Mouse (Mus musculus): ENCODE measurements at regions not wholly inside any gene's neighbourhood (a gene's known extent, or its start where the extent isn't known, plus 50 kb on each side); places are given as distances from the start of the nearest gene placed in this dataset.

- no peak for ATAC-seq (replicated peaks; ENCODE audit: poor library complexity, severe bottlenecking)
These were observed 1323.8 kb upstream of the A1bg start for GRCm38 (mm10) chr15:62246561-62247079.

GRCm38 (mm10) chr15:62245237-62245636, 1322.4 kb upstream of the A1bg start:
- ATAC-seq (replicated peaks; ENCODE audit: poor library complexity, severe bottlenecking): no peak

GRCm38 (mm10) chr15:62244819-62245218, 1322.0 kb upstream of the A1bg start:
- ATAC-seq (replicated peaks; ENCODE audit: poor library complexity, severe bottlenecking): no peak

GRCm38 (mm10) chr15:62240031-62240430, 1317.2 kb upstream of the A1bg start:
- no peak for ATAC-seq (replicated peaks; ENCODE audit: poor library complexity, severe bottlenecking)

GRCm38 (mm10) chr15:62238503-62239045, 1315.8 kb upstream of the A1bg start:
- no peak for ATAC-seq (replicated peaks; ENCODE audit: poor library complexity, severe bottlenecking)

GRCm38 (mm10) chr15:62236056-62236455, 1313.2 kb upstream of the A1bg start:
- no peak for ATAC-seq (replicated peaks; ENCODE audit: poor library complexity, severe bottlenecking)

GRCm38 (mm10) chr15:62234182-62234760, 1311.5 kb upstream of the A1bg start:
- no peak for ATAC-seq (replicated peaks; ENCODE audit: poor library complexity, severe bottlenecking)

GRCm38 (mm10) chr15:62233154-62233553, 1310.3 kb upstream of the A1bg start:
- no peak for ATAC-seq (replicated peaks; ENCODE audit: poor library complexity, severe bottlenecking)

- no peak for ATAC-seq (replicated peaks; ENCODE audit: poor library complexity, severe bottlenecking)
These were observed 1308.9 kb upstream of the A1bg start for GRCm38 (mm10) chr15:62231709-62232108.

- no peak for ATAC-seq (replicated peaks; ENCODE audit: poor library complexity, severe bottlenecking)
These were observed 1308.0 kb upstream of the A1bg start for GRCm38 (mm10) chr15:62230773-62231172.

GRCm38 (mm10) chr15:62229491-62230283, 1306.9 kb upstream of the A1bg start:
- ATAC-seq (replicated peaks; ENCODE audit: poor library complexity, severe bottlenecking): no peak

- ATAC-seq (replicated peaks; ENCODE audit: poor library complexity, severe bottlenecking): no peak
These were observed 1306.2 kb upstream of the A1bg start for GRCm38 (mm10) chr15:62229023-62229422.

- no peak for ATAC-seq (replicated peaks; ENCODE audit: poor library complexity, severe bottlenecking)
These were observed 1302.0 kb upstream of the A1bg start for GRCm38 (mm10) chr15:62224798-62225197.

- peak; percentile 37; the same call in 1 of the 2 replicates for ATAC-seq (replicated peaks; ENCODE audit: poor library complexity, severe bottlenecking)
These were observed 1301.4 kb upstream of the A1bg start for GRCm38 (mm10) chr15:62224191-62224590.

GRCm38 (mm10) chr15:62223156-62223840, 1300.5 kb upstream of the A1bg start:
- no peak for ATAC-seq (replicated peaks; ENCODE audit: poor library complexity, severe bottlenecking)

GRCm38 (mm10) chr15:62222731-62223130, 1299.9 kb upstream of the A1bg start:
- ATAC-seq (replicated peaks; ENCODE audit: poor library complexity, severe bottlenecking): no peak

- ATAC-seq (replicated peaks; ENCODE audit: poor library complexity, severe bottlenecking): no peak
These were observed 1299.4 kb upstream of the A1bg start for GRCm38 (mm10) chr15:62222201-62222600.

- no peak for ATAC-seq (replicated peaks; ENCODE audit: poor library complexity, severe bottlenecking)
These were observed 1298.4 kb upstream of the A1bg start for GRCm38 (mm10) chr15:62221024-62221819.

GRCm38 (mm10) chr15:62220620-62221019, 1297.8 kb upstream of the A1bg start:
- no peak for ATAC-seq (replicated peaks; ENCODE audit: poor library complexity, severe bottlenecking)

GRCm38 (mm10) chr15:62219934-62220540, 1297.2 kb upstream of the A1bg start:
- ATAC-seq (replicated peaks; ENCODE audit: poor library complexity, severe bottlenecking): no peak

All from granulocyte monocyte progenitor cell, adult 5-6 weeks (primary cell).